Mouse (Mus musculus): ENCODE measurements around the gene Eif5a.

DNA sequence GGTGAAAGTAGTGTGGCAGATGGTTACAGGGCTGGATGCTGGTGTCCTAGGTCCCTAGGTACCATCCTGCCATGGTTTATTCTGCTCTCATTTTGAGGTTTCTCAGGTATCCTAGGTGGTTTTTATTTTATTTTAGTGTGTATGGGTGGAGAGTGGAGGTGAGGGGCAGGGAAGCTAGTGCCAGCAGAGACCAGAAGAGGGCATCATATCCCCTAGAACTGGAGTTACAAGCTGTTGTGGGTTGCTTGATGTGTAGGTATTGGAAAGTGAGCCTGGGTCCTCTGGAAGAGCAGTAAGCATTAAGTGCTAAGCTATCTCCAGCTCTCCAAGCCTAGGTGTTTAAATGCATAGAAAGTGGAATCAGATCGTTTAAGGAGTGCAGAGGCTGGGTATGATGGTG lies 30.5 kb upstream of the Eif5a start:
- no peak for TF ChIP-seq POLR2A (IDR thresholded peaks at IDR 0.05; ENCODE audit: insufficient read length, low read depth)
- TF ChIP-seq E2F4 (IDR thresholded peaks at IDR 0.05; ENCODE audit: insufficient read depth) = no peak
- no peak for TF ChIP-seq TCF12 (IDR thresholded peaks at IDR 0.05; ENCODE audit: insufficient read depth, poor library complexity, severe bottlenecking)
- no peak for TF ChIP-seq USF1 (IDR thresholded peaks at IDR 0.05; ENCODE audit: low read depth)
- no peak for TF ChIP-seq MAX (IDR thresholded peaks at IDR 0.05; ENCODE audit: low read depth)
- no peak for TF ChIP-seq MYOG (IDR thresholded peaks at IDR 0.05; ENCODE audit: control insufficient read depth in 1 of 3, insufficient read depth in 1 of 3, insufficient read length in 2 of 3, low read depth in 2 of 3)
- TF ChIP-seq CEBPB (IDR thresholded peaks at IDR 0.05; ENCODE audit: insufficient read depth, poor library complexity, severe bottlenecking) = no peak
- TF ChIP-seq SRF (IDR thresholded peaks at IDR 0.05; ENCODE audit: control insufficient read depth, insufficient read length, low read depth) = no peak
- no peak for TF ChIP-seq REST (IDR thresholded peaks at IDR 0.05; ENCODE audit: insufficient read depth, insufficient read length)

Measured in myocyte (in vitro differentiated cells).